In genomic region chr12:79856116-79856909, GRCm38 (mm10) we compare ENCODE assay signal across 9 mouse cellular contexts.
DNase-seq lines count a peak whose midpoint lies in the region; ATAC-seq and TF ChIP-seq lines count a peak whose summit lies in the region.
"Had no signal": no experiment of that assay in that cellular context is flagged by ENCODE, and none has a peak within 500 bp of the region (broad histone marks: within the 10 kb centered on the region; RNA-seq: fewer than 3 reads in every experiment).

No protein-coding gene starts in this region.

- no peaks in the 10 kb centered on the region for H3K27me3 ChIP-seq in MEL (ENCODE audit: control insufficient read depth in 1 of 2, insufficient read depth in 2 of 2, low read length in 2 of 2)
- no peaks in the 10 kb centered on the region for H3K27me3 ChIP-seq in embryonic facial prominence, embryonic 15.5 days
- H3K27me3 ChIP-seq in lung, postnatal 0 days (replicated peaks; ENCODE audit: insufficient read depth, low read length): no peaks in the 10 kb centered on the region

- no peak overlapping the region for H3K4me3 ChIP-seq in MEL (ENCODE audit: control insufficient read depth in 1 of 2, insufficient read depth in 1 of 2, low read depth in 2 of 2, low read length in 2 of 2)
- no peak overlapping the region for H3K4me3 ChIP-seq in embryonic facial prominence, embryonic 15.5 days (replicated peaks)
- no peak overlapping the region for H3K4me3 ChIP-seq in lung, postnatal 0 days (ENCODE audit: low read depth, low read length)
- H3K4me3 ChIP-seq: erythroblast, embryonic 14.5 days had no signal

- no peak for TF ChIP-seq RAD21 in MEL (IDR thresholded peaks at IDR 0.05; ENCODE audit: low read depth, low read length)

- peaks cover 15 to 17% of the 10 kb centered on the region in 2 experiments for H3K4me1 ChIP-seq in MEL (ENCODE audit: control insufficient read depth in 1 of 2, insufficient read depth in 2 of 2, low read length in 2 of 2)
- peaks cover 57% of the 10 kb centered on the region for H3K4me1 ChIP-seq in embryonic facial prominence, embryonic 15.5 days
- peaks cover 29% of the 10 kb centered on the region; the same call in 1 of the 2 replicates for H3K4me1 ChIP-seq in lung, postnatal 0 days (ENCODE audit: insufficient read depth, low read depth, low read length)

- no peak for TF ChIP-seq EP300 in MEL (IDR thresholded peaks at IDR 0.05; ENCODE audit: low read depth in 1 of 2, low read length in 2 of 2)
- peak; percentile 76 for TF ChIP-seq EP300 in lung, postnatal 0 days (IDR thresholded peaks at IDR 0.05)

- H3K4me2 ChIP-seq in embryonic facial prominence, embryonic 15.5 days (replicated peaks): no peak overlapping the region
- no peak overlapping the region for H3K4me2 ChIP-seq in lung, postnatal 0 days (replicated peaks; ENCODE audit: low read depth, low read length)

- peaks cover 0 to 10% of the 10 kb centered on the region in 2 experiments; a peak in 2 of 4 replicates for H3K36me3 ChIP-seq in MEL (ENCODE audit: control insufficient read depth in 1 of 2, insufficient read depth in 2 of 2, low read length in 2 of 2)
- no peaks in the 10 kb centered on the region for H3K36me3 ChIP-seq in embryonic facial prominence, embryonic 15.5 days
- H3K36me3 ChIP-seq in lung, postnatal 0 days (ENCODE audit: insufficient read depth, low read length): no peaks in the 10 kb centered on the region

- H3K9me3 ChIP-seq in MEL (replicated peaks; ENCODE audit: insufficient read depth, low read length): no peaks in the 10 kb centered on the region
- no peaks in the 10 kb centered on the region for H3K9me3 ChIP-seq in embryonic facial prominence, embryonic 15.5 days (replicated peaks)
- H3K9me3 ChIP-seq in lung, postnatal 0 days (ENCODE audit: low read length): no peaks in the 10 kb centered on the region

- no peak for ATAC-seq in embryonic facial prominence, embryonic 15.5 days (ENCODE audit: insufficient number of reproducible peaks, low FRiP score, low TSS enrichment, low read depth)
- peak; percentile 29 for ATAC-seq in lung, postnatal 0 days
- ATAC-seq in activated CD4-positive, CD25-positive, alpha-beta regulatory T cell, adult 4 months: no peak
- ATAC-seq in megakaryocyte progenitor cell, adult 5-6 weeks (replicated peaks; ENCODE audit: poor library complexity): no peak

- TF ChIP-seq POLR2A in MEL (IDR thresholded peaks at IDR 0.05; ENCODE audit: control insufficient read depth in 1 of 2, insufficient read depth in 1 of 2, low read depth in 1 of 2, low read length in 2 of 2, poor library complexity in 1 of 2): no peak

- no peaks in the 10 kb centered on the region for H3K79me2 ChIP-seq in MEL (ENCODE audit: control insufficient read depth, insufficient read depth, low read length, poor library complexity)

- no peak overlapping the region for H3K9ac ChIP-seq in MEL (ENCODE audit: control insufficient read depth, low read depth, low read length, poor library complexity, severe bottlenecking)
- H3K9ac ChIP-seq in embryonic facial prominence, embryonic 15.5 days: no peak overlapping the region
- H3K9ac ChIP-seq in lung, postnatal 0 days (replicated peaks; ENCODE audit: low read depth): no peak overlapping the region

- no peak for TF ChIP-seq CTCF in MEL (IDR thresholded peaks at IDR 0.05 in 2 of 3, conservative IDR thresholded peaks at IDR 0.05 in 1 of 3; ENCODE audit: control insufficient read depth in 1 of 3, insufficient read depth in 1 of 3, low read depth in 2 of 3, low read length in 3 of 3, poor library complexity in 1 of 3, severe bottlenecking in 1 of 3)
- TF ChIP-seq CTCF in lung, postnatal 0 days (IDR thresholded peaks at IDR 0.05): no peak

- 45% methylated on average over 11 of the region's 11 CpGs for WGBS in embryonic facial prominence, embryonic 15.5 days
- 44% methylated on average over 11 of the region's 11 CpGs for WGBS in lung, postnatal 0 days

- no peak overlapping the region for H3K27ac ChIP-seq in MEL (ENCODE audit: control insufficient read depth, low read depth, low read length)
- H3K27ac ChIP-seq in embryonic facial prominence, embryonic 15.5 days (replicated peaks): peak overlapping the region; percentile 87
- peak overlapping the region; percentile 58 for H3K27ac ChIP-seq in lung, postnatal 0 days (ENCODE audit: low read length)

- DNase-seq in MEL (ENCODE audit: low read depth, low spot score): no peak
- peak; percentile 95 for DNase-seq in heart, postnatal 4 days
- DNase-seq in lung, postnatal 0 days (ENCODE audit: low spot score): peak; percentile 91
- DNase-seq in cerebellum, adult 8-10 months: no peak
- no peak for DNase-seq in frontal cortex, postnatal 25 days (ENCODE audit: low spot score in 2 of 2)

TF ChIP-seq in MEL, 35 proteins besides CTCF, POLR2A, EP300 and RAD21:
- TF ChIP-seq CHD1 (IDR thresholded peaks at IDR 0.05; ENCODE audit: low read depth, low read length): no peak
- TF ChIP-seq RCOR1 (IDR thresholded peaks at IDR 0.05; ENCODE audit: low read depth, low read length): no peak
- TF ChIP-seq GATA1 (IDR thresholded peaks at IDR 0.05; ENCODE audit: low read depth, low read length): no peak
- TF ChIP-seq TBP (IDR thresholded peaks at IDR 0.05; ENCODE audit: low read depth, low read length): no peak
- no peak for TF ChIP-seq MYC (IDR thresholded peaks at IDR 0.05; ENCODE audit: low read depth, low read length)
- peak; percentile 41 for TF ChIP-seq ETS1 (IDR thresholded peaks at IDR 0.05; ENCODE audit: low read depth, low read length)
- TF ChIP-seq NELFE (IDR thresholded peaks at IDR 0.05; ENCODE audit: low read depth, low read length): no peak
TF ChIP-seq in MEL: peak in this region for 1.

Comparison
In these comparisons a context has a peak if more than half of its experiments do, and no peak if none do; other contexts are left out.
1. DNase-seq: peak in heart, postnatal 4 days (single experiment) and lung, postnatal 0 days (single experiment); none in MEL (single experiment), cerebellum, adult 8-10 months (single experiment) and frontal cortex, postnatal 25 days (0 of 2).